Mouse (Mus musculus) B cell, adult 2 months (primary cell): ENCODE measurements around the gene Gm11756.
"Not testable (repeated sequence)": the region's sequence is repeated elsewhere in the genome, so short reads cannot be mapped to it uniquely, and the experiment has no call there.

Experiments
- DNase-seq, 2 experiments: peaks; one replicate each; pipeline ENCODE4 v3.0.0; 2022

Gene Gm11756

DNA sequence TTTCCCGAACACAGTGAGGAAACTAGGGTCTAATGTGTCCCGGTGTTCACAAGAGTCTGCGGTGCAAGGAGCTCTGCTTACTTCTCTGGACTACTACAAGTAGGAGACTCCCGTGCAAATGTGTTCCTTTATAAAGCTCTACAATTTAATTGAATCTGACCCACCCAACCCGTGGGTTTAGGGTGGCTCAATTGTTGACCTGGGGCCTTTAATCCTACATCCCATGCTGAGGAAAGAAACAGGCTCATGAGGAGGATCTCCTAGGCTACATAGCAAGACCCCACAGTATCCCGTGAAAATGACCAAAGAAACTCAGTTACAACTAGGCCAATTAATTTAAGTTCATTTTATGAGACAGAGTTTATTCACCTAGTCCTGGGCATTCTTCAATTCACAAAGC is at the start of gene Gm11756:
Gm11756 (minus strand) TSS at position 101 of the 400 bp plus-strand sequence.
- DNase-seq, result not testable (repeated sequence)

DNA sequence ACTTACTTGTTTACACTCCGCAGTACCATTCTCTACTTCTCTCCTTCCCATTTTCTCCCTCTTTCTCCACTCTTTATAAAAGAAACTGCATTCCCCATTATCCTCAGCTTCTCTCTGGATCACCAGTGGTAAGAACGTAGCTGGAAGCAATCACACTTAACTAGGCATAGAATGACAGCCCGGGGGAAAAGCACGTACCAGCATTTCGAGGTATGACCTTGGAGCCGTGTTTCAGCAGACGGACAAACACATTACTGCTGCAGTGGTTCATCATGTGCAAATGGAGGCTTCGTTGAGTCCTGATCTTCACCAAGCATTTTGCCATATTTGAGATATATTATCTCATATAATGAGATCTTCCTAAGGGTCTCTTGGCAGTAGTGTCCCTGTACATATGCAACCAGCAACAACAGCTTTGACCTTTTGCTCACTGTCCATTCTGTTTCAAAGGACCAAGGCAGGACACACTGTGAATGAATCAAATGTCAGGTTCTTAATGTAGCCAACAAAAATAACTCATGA is 29.9 kb upstream of the Gm11756 start, which contains the start of gene 2310002L09Rik:
2310002L09Rik (minus strand) TSS at position 472 of the 522 bp plus-strand sequence.
- DNase-seq, result no peak

DNA sequence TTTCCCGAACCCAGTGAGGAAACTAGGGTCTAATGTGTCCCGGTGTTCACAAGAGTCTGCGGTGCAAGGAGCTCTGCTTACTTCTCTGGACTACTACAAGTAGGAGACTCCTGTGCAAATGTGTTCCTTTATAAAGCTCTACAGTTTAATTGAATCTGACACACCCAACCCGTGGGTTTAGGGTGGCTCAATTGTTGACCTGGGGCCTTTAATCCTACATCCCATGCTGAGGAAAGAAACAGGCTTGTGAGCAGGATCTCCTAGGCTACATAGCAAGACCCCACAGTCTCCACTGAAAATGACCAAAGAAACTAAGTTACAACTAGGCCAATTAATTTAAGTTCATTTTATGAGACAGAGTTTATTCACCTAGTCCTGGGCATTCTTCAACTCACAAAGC is 14.7 kb downstream of the Gm11756 start, which contains the start of gene Gm13871:
Gm13871 (minus strand) TSS at position 101 of the 400 bp plus-strand sequence.
- DNase-seq, result not testable (repeated sequence)

DNA sequence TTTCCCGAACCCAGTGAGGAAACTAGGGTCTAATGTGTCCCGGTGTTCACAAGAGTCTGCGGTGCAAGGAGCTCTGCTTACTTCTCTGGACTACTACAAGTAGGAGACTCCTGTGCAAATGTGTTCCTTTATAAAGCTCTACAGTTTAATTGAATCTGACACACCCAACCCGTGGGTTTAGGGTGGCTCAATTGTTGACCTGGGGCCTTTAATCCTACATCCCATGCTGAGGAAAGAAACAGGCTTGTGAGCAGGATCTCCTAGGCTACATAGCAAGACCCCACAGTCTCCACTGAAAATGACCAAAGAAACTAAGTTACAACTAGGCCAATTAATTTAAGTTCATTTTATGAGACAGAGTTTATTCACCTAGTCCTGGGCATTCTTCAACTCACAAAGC is 29.5 kb downstream of the Gm11756 start, which contains the start of gene Gm11757:
Gm11757 (minus strand) TSS at position 101 of the 400 bp plus-strand sequence.
- DNase-seq, result not testable (repeated sequence)

DNA sequence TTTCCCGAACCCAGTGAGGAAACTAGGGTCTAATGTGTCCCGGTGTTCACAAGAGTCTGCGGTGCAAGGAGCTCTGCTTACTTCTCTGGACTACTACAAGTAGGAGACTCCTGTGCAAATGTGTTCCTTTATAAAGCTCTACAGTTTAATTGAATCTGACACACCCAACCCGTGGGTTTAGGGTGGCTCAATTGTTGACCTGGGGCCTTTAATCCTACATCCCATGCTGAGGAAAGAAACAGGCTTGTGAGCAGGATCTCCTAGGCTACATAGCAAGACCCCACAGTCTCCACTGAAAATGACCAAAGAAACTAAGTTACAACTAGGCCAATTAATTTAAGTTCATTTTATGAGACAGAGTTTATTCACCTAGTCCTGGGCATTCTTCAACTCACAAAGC is 44.4 kb downstream of the Gm11756 start, which contains the start of gene Gm11758:
Gm11758 (minus strand) TSS at position 101 of the 400 bp plus-strand sequence.
- not testable (repeated sequence) for DNase-seq
